In genomic region chr12:80061810-80062209, GRCm38 (mm10) we compare ENCODE assay signal across 9 mouse cellular contexts. TPM values are rescaled to one million over a fixed set of nuclear protein-coding genes. Genes with fewer than 3 reads are reported as not detected.
DNase-seq lines count a peak whose midpoint lies in the region; ATAC-seq and TF ChIP-seq lines count a peak whose summit lies in the region.
"Had no signal": no experiment of that assay in that cellular context is flagged by ENCODE, and none has a peak within 500 bp of the region (broad histone marks: within the 10 kb centered on the region; RNA-seq: fewer than 3 reads in every experiment).

No protein-coding gene starts in this region.

- whole genome bisulfite sequencing in lung, embryonic 15.5 days: 30% methylated on average over 5 of the region's 5 CpGs
- WGBS in heart, adult 2 months: 26% methylated on average over 5 of the region's 5 CpGs
- WGBS in hindbrain, postnatal 0 days: 5% methylated on average over 5 of the region's 5 CpGs
- 10% methylated on average over 5 of the region's 5 CpGs for WGBS in neural tube, embryonic 15.5 days
- 81% methylated on average over 5 of the region's 5 CpGs for WGBS in thymus, adult 2 months

- no peak overlapping the region for H3K4me3 ChIP-seq in lung, embryonic 15.5 days
- H3K4me3 ChIP-seq in heart, adult 2 months: no peak overlapping the region
- no peak overlapping the region for H3K4me3 ChIP-seq in hindbrain, postnatal 0 days (ENCODE audit: low read length)
- no peak overlapping the region for H3K4me3 ChIP-seq in neural tube, embryonic 15.5 days (replicated peaks)
- no peak overlapping the region for H3K4me3 ChIP-seq in thymus, adult 2 months (ENCODE audit: control insufficient read depth, insufficient read depth, low read length)

- no peaks in the 10 kb centered on the region for H3K9me3 ChIP-seq in lung, embryonic 15.5 days
- no peaks in the 10 kb centered on the region for H3K9me3 ChIP-seq in hindbrain, postnatal 0 days (ENCODE audit: low read length)
- no peaks in the 10 kb centered on the region for H3K9me3 ChIP-seq in neural tube, embryonic 15.5 days (replicated peaks)
- H3K9me3 ChIP-seq: G1E had no signal

- no peak for DNase-seq in lung, postnatal 25 days (ENCODE audit: low spot score)
- peak; percentile 46 to 64 for DNase-seq in heart, adult 2 months
- DNase-seq in hindbrain, postnatal 0 days (ENCODE audit: low spot score): no peak
- no peak for DNase-seq in thymus, adult 2 months

- no peaks in the 10 kb centered on the region for H3K27me3 ChIP-seq in lung, embryonic 15.5 days
- no peaks in the 10 kb centered on the region for H3K27me3 ChIP-seq in heart, adult 2 months (ENCODE audit: control insufficient read depth, insufficient read depth, low read length)
- H3K27me3 ChIP-seq in hindbrain, postnatal 0 days (ENCODE audit: insufficient read depth, low read length): no peaks in the 10 kb centered on the region
- H3K27me3 ChIP-seq in neural tube, embryonic 15.5 days (replicated peaks): no peaks in the 10 kb centered on the region
- H3K27me3 ChIP-seq in thymus, adult 2 months (ENCODE audit: control insufficient read depth, insufficient read depth, low read length): no peaks in the 10 kb centered on the region

- ATAC-seq in lung, embryonic 15.5 days (ENCODE audit: borderline replicate concordance, extremely low read depth, low FRiP score, low TSS enrichment): no peak
- ATAC-seq in hindbrain, postnatal 0 days: no peak
- ATAC-seq in neural tube, embryonic 15.5 days (ENCODE audit: low FRiP score): no peak
- no peak for ATAC-seq in monocyte, adult 5-6 weeks (replicated peaks; ENCODE audit: insufficient number of reproducible peaks, low FRiP score, low TSS enrichment, poor library complexity, severe bottlenecking)
- ATAC-seq in inflammation-experienced regulatory T-cells, adult 6 months: no peak

- no peaks in the 10 kb centered on the region for H3K36me3 ChIP-seq in lung, embryonic 15.5 days
- peaks cover 15% of the 10 kb centered on the region for H3K36me3 ChIP-seq in heart, adult 2 months (ENCODE audit: control insufficient read depth, insufficient read depth, low read length)
- no peaks in the 10 kb centered on the region for H3K36me3 ChIP-seq in hindbrain, postnatal 0 days (ENCODE audit: insufficient read depth, low read length)
- no peaks in the 10 kb centered on the region for H3K36me3 ChIP-seq in neural tube, embryonic 15.5 days
- no peaks in the 10 kb centered on the region for H3K36me3 ChIP-seq in thymus, adult 2 months (ENCODE audit: control insufficient read depth, insufficient read depth, low read length)
- H3K36me3 ChIP-seq: G1E had no signal

- H3K79me2 ChIP-seq in heart, adult 2 months (replicated peaks; ENCODE audit: control insufficient read depth, insufficient read depth, low read length): no peaks in the 10 kb centered on the region

- peaks cover 49% of the 10 kb centered on the region for H3K4me1 ChIP-seq in lung, embryonic 15.5 days
- H3K4me1 ChIP-seq in heart, adult 2 months (ENCODE audit: control insufficient read depth, insufficient read depth, low read length): peaks cover 29% of the 10 kb centered on the region
- peaks cover 31% of the 10 kb centered on the region for H3K4me1 ChIP-seq in hindbrain, postnatal 0 days (ENCODE audit: insufficient read depth, low read length)
- peaks cover 55% of the 10 kb centered on the region for H3K4me1 ChIP-seq in neural tube, embryonic 15.5 days
- H3K4me1 ChIP-seq in thymus, adult 2 months (replicated peaks; ENCODE audit: control insufficient read depth, insufficient read depth, low read length): peaks cover 41% of the 10 kb centered on the region

- no peak overlapping the region for H3K9ac ChIP-seq in lung, embryonic 15.5 days
- H3K9ac ChIP-seq in heart, adult 2 months (ENCODE audit: low read depth, low read length): no peak overlapping the region
- no peak overlapping the region for H3K9ac ChIP-seq in hindbrain, postnatal 0 days (replicated peaks; ENCODE audit: low read length)
- no peak overlapping the region for H3K9ac ChIP-seq in neural tube, embryonic 15.5 days (replicated peaks)

- no peak for TF ChIP-seq CTCF in heart, adult 2 months (IDR thresholded peaks at IDR 0.05)
- no peak for TF ChIP-seq CTCF in hindbrain, postnatal 0 days (IDR thresholded peaks at IDR 0.05; ENCODE audit: low read depth)
- TF ChIP-seq CTCF in thymus, adult 2 months (IDR thresholded peaks at IDR 0.05; ENCODE audit: borderline replicate concordance, control insufficient read depth, extremely low read depth, insufficient read depth, low read length, poor library complexity): no peak

- no peak overlapping the region for H3K4me2 ChIP-seq in lung, embryonic 15.5 days
- H3K4me2 ChIP-seq in hindbrain, postnatal 0 days (ENCODE audit: low read depth, low read length): peak overlapping the region; percentile 7; the same call in 1 of the 2 replicates
- H3K4me2 ChIP-seq in neural tube, embryonic 15.5 days: peak overlapping the region; percentile 17; the same call in 1 of the 2 replicates

- TF ChIP-seq EP300 in heart, adult 2 months (IDR thresholded peaks at IDR 0.05; ENCODE audit: insufficient read depth, low read depth, low read length): peak; percentile 58; the same call in 1 of the 2 replicates

- TF ChIP-seq POLR2A in heart, adult 2 months (IDR thresholded peaks at IDR 0.05; ENCODE audit: insufficient read depth, low read depth, low read length): no peak
- no peak for TF ChIP-seq POLR2A in thymus, adult 2 months (IDR thresholded peaks at IDR 0.05; ENCODE audit: control insufficient read depth, extremely low read depth, insufficient read depth, low read length, poor library complexity)

- intact Hi-C loops in heart, adult 2 months (cut with DNase I): loop anchor here (2.0 to 5.0 kb wide), 4 partner anchors 47 to 449 kb away; no protein-coding TSS in a partner anchor

- H3K27ac ChIP-seq in lung, embryonic 15.5 days: peak overlapping the region; percentile 88
- peak overlapping the region; percentile 87 for H3K27ac ChIP-seq in heart, adult 2 months
- peak overlapping the region; percentile 86 for H3K27ac ChIP-seq in hindbrain, postnatal 0 days
- H3K27ac ChIP-seq in neural tube, embryonic 15.5 days (replicated peaks): peak overlapping the region; percentile 80
- no peak overlapping the region for H3K27ac ChIP-seq in thymus, adult 2 months (ENCODE audit: control insufficient read depth, insufficient read depth, low read length)

RNA-seq across cellular contexts. Expression of gene Zfp36l1, which starts 51.0 kb away (rescaled TPM):
- polyA plus RNA-seq in lung, embryonic 15.5 days (2015; fragmentation: Nextera tagmentation; extraction: Ambion mirVana): 139 and 147 TPM in 2 replicates
- total RNA-seq in heart, adult 2 months (2021): 10 to 100 TPM; 74.4 to 79.4 TPM
- 43.3 and 65.0 TPM in 2 replicates for polyA plus RNA-seq in heart, adult 2 months (2012; rRNA removed)
- 61.8 and 69.5 TPM in 2 replicates for total RNA-seq in hindbrain, postnatal 0 days (2014; rRNA removed)
- polyA plus RNA-seq in hindbrain, postnatal 0 days (2015; fragmentation: Nextera tagmentation; extraction: Ambion mirVana): 64.6 and 65.9 TPM in 2 replicates
- 33.6 and 54.3 TPM in 2 replicates for polyA plus RNA-seq in neural tube, embryonic 15.5 days (2015; fragmentation: Nextera tagmentation; extraction: Ambion mirVana)
- polyA plus RNA-seq in thymus, adult 2 months (2012; rRNA removed): 253 and 297 TPM in 2 replicates
- 42.9 to 74.7 TPM (median 44.7 TPM) in 3 replicates for total RNA-seq in monocyte, adult 5-6 weeks (2017)
- 100 to 1,000 TPM; 109 to 177 (median 123) TPM for polyA plus RNA-seq in inflammation-experienced regulatory T-cells, adult 6 months (2017; shearing (Covaris generic))

Comparison
In these comparisons a context has a peak if more than half of its experiments do, and no peak if none do; other contexts are left out.
1. DNase-seq: peak in heart, adult 2 months (2 of 2); none in lung, postnatal 25 days (single experiment), hindbrain, postnatal 0 days (single experiment) and thymus, adult 2 months (single experiment).